Mouse (Mus musculus) midbrain, embryonic 11.5 days (tissue): ENCODE measurements at regions not wholly inside any gene's neighbourhood (a gene's known extent, or its start where the extent isn't known, plus 50 kb on each side); places are given as distances from the start of the nearest gene placed in this dataset.

ENCODE experiments used
- ATAC-seq: fragments of 200-750 bp; cut with Nextera tagmentation; 2 replicates; pipeline ENCODE4 v1.8.0; 2017; ENCODE audit warnings: moderate TSS enrichment, moderate library complexity; ENCODE audit not compliant: low FRiP score
- DNase-seq: peaks from one replicate; pipeline ENCODE4 v3.0.0; 2015; ENCODE audit warnings: low spot score; ENCODE audit errors: missing footprints
- H3K27ac ChIP-seq: fragments of 300-500 bp; sonication (generic); 2 replicates; pipeline ENCODE4 v1.5.1; 2014; ENCODE audit warnings: low read depth, low read length
- H3K27me3 ChIP-seq: fragments of 300-500 bp; sonication (generic); 2 replicates; pipeline ENCODE4 v1.6.1; 2014; ENCODE audit warnings: mild to moderate bottlenecking, low read length, moderate library complexity, mixed read lengths; ENCODE audit not compliant: control insufficient read depth, insufficient read depth
- H3K36me3 ChIP-seq: fragments of 300-500 bp; sonication (generic); 2 replicates; pipeline ENCODE4 v1.6.1; 2014; ENCODE audit warnings: mild to moderate bottlenecking, low read length, moderate library complexity, mixed read lengths; ENCODE audit not compliant: control insufficient read depth, insufficient read depth
- H3K4me1 ChIP-seq: fragments of 300-500 bp; sonication (generic); 2 replicates; pipeline ENCODE4 v1.6.1; 2014; ENCODE audit warnings: low read length; ENCODE audit not compliant: control insufficient read depth, insufficient read depth
- H3K4me2 ChIP-seq: fragments of 300-500 bp; sonication (generic); 2 replicates; pipeline ENCODE4 v1.6.1; 2014; ENCODE audit warnings: mild to moderate bottlenecking, moderate library complexity
- H3K4me3 ChIP-seq: fragments of 300-500 bp; sonication (generic); 2 replicates; pipeline ENCODE4 v1.5.1; 2014; ENCODE audit warnings: low read depth, low read length
- H3K9ac ChIP-seq: fragments of 300-500 bp; sonication (generic); 2 replicates; pipeline ENCODE4 v1.6.1; 2014; ENCODE audit warnings: low read length
- H3K9me3 ChIP-seq: fragments of 300-500 bp; sonication (generic); 2 replicates; pipeline ENCODE4 v1.6.1; 2016; ENCODE audit warnings: low read length; ENCODE audit not compliant: control insufficient read depth
- WGBS: fragments of 180-500 bp; shearing (Covaris S2); extraction: QIAGEN DNeasy Blood & Tissue Kit; methylation state at CpG from one replicate; pipeline ENCODE4 v1.1.7; 2014; 5-methylcytosine and 5-hydroxymethylcytosine counted together

DNA sequence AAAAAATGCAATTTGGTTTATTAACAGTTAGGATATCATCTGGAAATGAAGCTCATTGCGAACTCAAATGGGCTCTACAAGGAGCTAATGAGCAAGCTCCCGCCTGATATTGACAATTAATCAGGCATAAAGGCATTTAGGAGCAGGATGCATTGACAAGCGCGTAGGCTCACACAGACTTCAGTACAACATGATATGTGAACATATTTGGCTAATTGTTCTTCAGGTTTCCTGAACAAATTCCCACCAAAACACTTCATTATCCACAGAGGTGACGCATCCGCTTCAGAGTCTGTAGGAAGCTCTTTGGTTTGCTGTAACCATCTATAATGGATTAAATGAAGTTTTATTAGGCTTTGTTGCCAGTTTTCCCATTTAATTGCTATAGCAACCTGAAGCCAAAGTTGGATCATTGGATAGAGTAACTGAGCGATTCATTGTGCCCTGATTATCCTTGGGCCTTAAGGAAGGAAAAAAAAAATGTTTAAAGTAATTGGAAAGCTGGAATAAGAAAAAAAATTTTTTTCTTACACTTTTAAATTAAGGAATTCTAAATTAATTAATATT lies 759.6 kb upstream of the Pou3f3 start:
- WGBS = 76% methylated on average over 7 of the region's 7 CpGs

DNA sequence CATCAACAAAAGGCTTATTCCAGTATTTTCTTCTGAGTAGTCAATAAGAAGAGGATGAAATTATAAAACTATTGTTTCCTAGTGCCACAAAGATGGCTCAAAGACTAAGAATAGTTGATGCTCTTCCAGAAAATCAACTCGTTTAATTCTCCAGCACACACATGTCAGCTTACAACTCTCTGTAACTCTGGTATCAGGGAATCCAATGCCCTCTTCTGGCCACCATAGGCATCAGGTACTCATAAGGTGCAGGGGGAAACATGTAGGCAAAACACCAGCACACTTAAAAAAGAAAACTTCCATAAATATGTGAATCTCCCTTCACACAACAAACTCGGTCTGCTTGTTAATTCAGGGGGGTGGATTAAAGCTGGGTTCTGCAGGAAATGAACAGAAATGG lies 734.6 kb upstream of the Pou3f3 start:
- H3K4me3 ChIP-seq = no peak overlapping the region
- H3K9ac ChIP-seq = no peak overlapping the region
- no peaks in the 10 kb centered on the region for H3K4me1 ChIP-seq
- no peak overlapping the region for H3K4me2 ChIP-seq
- ATAC-seq (no peak), DNase-seq (no peak)
- 66% methylated on average over 2 of the region's 2 CpGs for WGBS
- no peaks in the 10 kb centered on the region for H3K9me3 ChIP-seq
- no peaks in the 10 kb centered on the region for H3K36me3 ChIP-seq
- H3K27me3 ChIP-seq = no peaks in the 10 kb centered on the region
- H3K27ac ChIP-seq = no peak overlapping the region

More for the DNA sequence above, 759.6 kb upstream of the Pou3f3 start:
- ATAC-seq = no peak
- Histone ChIP-seq H3K27me3 (no peaks in the 10 kb centered on the region), H3K4me2 (no peak overlapping the region), H3K4me3 (no peak overlapping the region), H3K36me3 (no peaks in the 10 kb centered on the region), H3K4me1 (no peaks in the 10 kb centered on the region), H3K27ac (no peak overlapping the region), H3K9ac (no peak overlapping the region), H3K9me3 (no peaks in the 10 kb centered on the region)
- DNase-seq = no peak

DNA sequence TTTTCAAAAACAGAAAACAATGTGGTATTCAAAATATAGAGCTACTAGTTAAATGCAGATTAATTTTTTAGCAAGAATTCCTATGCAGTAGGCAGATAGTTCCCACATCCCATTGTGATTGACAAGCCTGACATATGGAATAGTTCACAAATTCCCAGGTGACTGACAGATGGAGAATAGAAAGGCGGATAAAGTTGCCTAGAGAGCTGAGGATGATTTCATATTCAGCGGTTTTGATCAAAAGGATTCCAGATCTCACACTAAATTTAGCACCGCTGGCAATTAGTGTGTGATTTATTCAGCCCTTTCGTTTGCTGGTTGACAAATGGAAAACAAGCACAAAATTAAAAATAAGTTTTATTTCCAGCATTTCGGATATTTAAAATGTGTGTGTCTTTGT lies 714.0 kb upstream of the Pou3f3 start:
- no peak overlapping the region for H3K4me2 ChIP-seq
- H3K4me3 ChIP-seq = no peak overlapping the region
- H3K27me3 ChIP-seq = no peaks in the 10 kb centered on the region
- H3K27ac ChIP-seq = no peak overlapping the region
- H3K9me3 ChIP-seq = no peaks in the 10 kb centered on the region
- H3K9ac ChIP-seq = no peak overlapping the region
- ATAC-seq = no peak
- no peaks in the 10 kb centered on the region for H3K4me1 ChIP-seq
- no peak for DNase-seq
- 77% methylated on average over 5 of the region's 5 CpGs for WGBS
- no peaks in the 10 kb centered on the region for H3K36me3 ChIP-seq

DNA sequence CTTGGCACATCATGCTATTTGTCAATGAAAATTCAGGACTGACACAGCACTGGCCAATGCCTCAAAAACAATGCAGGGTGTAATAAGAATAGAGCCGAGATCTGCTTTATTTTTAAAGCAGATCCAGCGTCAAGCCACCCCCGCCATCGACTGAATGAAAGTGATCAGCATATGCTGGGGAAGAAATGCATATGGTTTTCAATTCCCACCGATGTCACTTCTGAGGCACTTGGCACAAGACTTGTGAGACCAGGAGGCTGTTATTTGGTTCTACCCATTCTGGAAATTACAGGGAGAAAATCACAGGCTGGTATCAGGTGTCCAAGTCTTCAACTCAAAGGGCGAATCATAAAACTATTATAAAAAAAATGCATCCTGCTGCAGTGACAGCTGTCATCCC lies 689.3 kb upstream of the Pou3f3 start:
- no peak overlapping the region for H3K9ac ChIP-seq
- H3K9me3 ChIP-seq = no peaks in the 10 kb centered on the region
- no peaks in the 10 kb centered on the region for H3K27me3 ChIP-seq
- 90% methylated on average over 6 of the region's 6 CpGs for WGBS
- DNase-seq = no peak
- H3K4me2 ChIP-seq = no peak overlapping the region
- no peak for ATAC-seq
- no peaks in the 10 kb centered on the region for H3K4me1 ChIP-seq
- no peak overlapping the region for H3K27ac ChIP-seq
- H3K36me3 ChIP-seq = no peaks in the 10 kb centered on the region
- no peak overlapping the region for H3K4me3 ChIP-seq

DNA sequence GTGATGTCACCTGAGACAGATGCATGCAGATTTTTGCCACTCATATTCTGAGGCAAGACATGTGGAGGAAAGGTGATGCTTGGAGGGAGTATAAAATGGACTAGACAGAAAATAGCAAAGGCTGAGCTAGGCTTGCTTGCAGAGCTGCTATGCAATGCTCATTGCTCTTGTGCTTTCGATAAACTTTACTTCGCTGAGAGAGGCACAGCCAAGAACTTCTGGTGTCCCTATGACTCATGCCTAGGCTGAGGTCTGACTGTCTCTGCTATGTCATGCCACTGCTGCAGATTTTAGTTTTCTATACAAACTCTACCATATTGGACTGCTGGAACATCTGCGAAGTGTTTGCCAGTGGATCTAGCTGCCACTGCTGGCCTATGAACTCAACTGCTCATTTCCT lies 687.5 kb upstream of the Pou3f3 start:
- Histone ChIP-seq H3K4me1 (no peaks in the 10 kb centered on the region), H3K9ac (no peak overlapping the region), H3K9me3 (no peaks in the 10 kb centered on the region), H3K36me3 (no peaks in the 10 kb centered on the region), H3K4me3 (no peak overlapping the region), H3K4me2 (no peak overlapping the region), H3K27me3 (no peaks in the 10 kb centered on the region), H3K27ac (no peak overlapping the region)
- ATAC-seq = no peak
- 96% methylated on average over 3 of the region's 3 CpGs for WGBS
- no peak for DNase-seq

DNA sequence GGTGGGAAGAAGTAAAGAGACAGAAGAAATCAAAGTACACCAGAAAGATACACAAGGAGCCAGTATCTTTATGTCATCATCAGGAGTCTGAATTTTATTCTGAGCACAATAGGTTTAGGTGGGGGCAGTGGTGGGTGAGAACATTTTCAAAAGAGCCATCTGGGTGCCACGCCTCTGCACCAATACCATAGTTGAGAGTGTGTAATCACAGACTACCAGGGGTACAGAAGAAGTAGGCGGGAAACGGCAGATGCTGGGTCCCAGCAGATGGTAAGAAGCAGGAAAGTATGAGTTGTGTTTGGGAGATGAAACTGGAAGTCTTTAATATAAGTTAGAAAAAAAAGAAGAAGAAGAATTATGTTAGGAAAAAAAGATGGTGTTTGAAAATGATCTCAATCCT lies 682.7 kb upstream of the Pou3f3 start:
- Histone ChIP-seq H3K27me3 (no peaks in the 10 kb centered on the region), H3K9ac (no peak overlapping the region), H3K4me3 (no peak overlapping the region), H3K4me2 (no peak overlapping the region), H3K4me1 (no peaks in the 10 kb centered on the region), H3K9me3 (no peaks in the 10 kb centered on the region), H3K27ac (no peak overlapping the region), H3K36me3 (no peaks in the 10 kb centered on the region)
- no peak for ATAC-seq
- WGBS = 88% methylated on average over 3 of the region's 3 CpGs
- no peak for DNase-seq

DNA sequence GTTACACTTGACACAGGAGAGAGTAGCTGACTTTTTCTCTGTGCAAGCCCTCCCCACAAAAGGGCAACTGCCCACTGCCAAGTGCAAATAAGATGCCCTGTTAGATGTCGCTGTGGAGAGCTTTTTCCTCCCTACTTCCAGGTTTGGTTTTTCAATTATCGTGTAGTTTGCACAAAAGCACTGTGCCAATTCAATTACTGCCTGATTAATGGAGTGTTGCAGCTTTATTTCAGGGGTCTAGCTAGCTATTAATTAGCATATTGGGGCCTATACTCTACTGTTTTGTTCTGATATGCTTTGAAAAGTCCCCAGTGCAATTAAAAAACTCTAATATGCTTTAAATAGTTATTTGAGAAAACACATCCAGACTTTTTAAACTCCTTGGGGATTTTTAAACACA lies 676.6 kb upstream of the Pou3f3 start:
- Histone ChIP-seq H3K9ac (no peak overlapping the region), H3K36me3 (no peaks in the 10 kb centered on the region), H3K4me2 (no peak overlapping the region), H3K27ac (no peak overlapping the region), H3K4me3 (no peak overlapping the region), H3K27me3 (no peaks in the 10 kb centered on the region), H3K9me3 (no peaks in the 10 kb centered on the region; the same call in 1 of the 2 replicates), H3K4me1 (no peaks in the 10 kb centered on the region)
- ATAC-seq (no peak), DNase-seq (no peak)
- WGBS = 78% methylated on average over 2 of the region's 2 CpGs

DNA sequence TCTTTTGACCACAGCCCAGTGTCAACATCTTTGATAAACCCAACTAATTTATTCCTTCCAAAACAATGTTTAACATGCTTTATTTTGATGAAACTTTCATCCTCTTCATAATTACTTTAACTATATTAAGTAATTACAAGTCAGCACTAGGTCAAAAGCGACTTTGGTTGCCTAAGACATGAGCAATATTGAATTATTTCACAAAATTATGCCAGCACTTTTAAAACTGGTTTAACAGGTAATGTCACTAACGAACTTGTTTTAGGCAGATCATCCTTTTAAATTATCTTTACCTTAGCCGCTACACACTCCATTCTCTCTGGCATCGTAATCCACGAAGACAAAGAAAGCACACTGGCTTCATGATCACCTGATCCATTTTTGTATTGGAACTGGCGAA lies 669.8 kb upstream of the Pou3f3 start:
- Histone ChIP-seq H3K9me3 (no peaks in the 10 kb centered on the region; the same call in 1 of the 2 replicates), H3K9ac (no peak overlapping the region), H3K4me3 (no peak overlapping the region), H3K36me3 (no peaks in the 10 kb centered on the region), H3K4me2 (no peak overlapping the region), H3K4me1 (no peaks in the 10 kb centered on the region), H3K27me3 (no peaks in the 10 kb centered on the region), H3K27ac (no peak overlapping the region)
- 87% methylated on average over 6 of the region's 6 CpGs for WGBS
- DNase-seq = no peak
- ATAC-seq = no peak

DNA sequence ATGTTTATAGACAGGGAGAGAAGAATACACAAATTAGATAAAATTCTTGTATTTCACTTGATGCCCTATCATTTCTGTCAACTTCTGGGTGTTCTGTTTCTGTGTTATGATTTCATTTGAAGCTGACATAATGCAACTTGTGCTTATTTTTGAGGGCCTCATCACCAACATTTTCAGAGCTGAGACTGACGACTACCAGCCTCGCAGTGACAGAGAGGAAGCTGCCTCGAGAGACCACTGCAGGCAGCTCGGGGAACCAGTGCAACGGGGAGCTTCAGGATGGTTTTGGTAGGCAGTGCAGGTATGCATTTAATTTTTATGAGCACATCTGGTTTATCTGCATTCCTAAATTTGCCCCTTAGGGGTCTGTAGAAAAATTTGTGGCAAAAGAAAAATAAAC lies 669.1 kb upstream of the Pou3f3 start:
- Histone ChIP-seq H3K4me1 (no peaks in the 10 kb centered on the region), H3K27ac (no peak overlapping the region), H3K9me3 (no peaks in the 10 kb centered on the region; the same call in 1 of the 2 replicates), H3K27me3 (no peaks in the 10 kb centered on the region), H3K9ac (no peak overlapping the region), H3K4me3 (no peak overlapping the region), H3K4me2 (no peak overlapping the region), H3K36me3 (no peaks in the 10 kb centered on the region)
- ATAC-seq (no peak), DNase-seq (no peak)
- WGBS = 71% methylated on average over 5 of the region's 5 CpGs

DNA sequence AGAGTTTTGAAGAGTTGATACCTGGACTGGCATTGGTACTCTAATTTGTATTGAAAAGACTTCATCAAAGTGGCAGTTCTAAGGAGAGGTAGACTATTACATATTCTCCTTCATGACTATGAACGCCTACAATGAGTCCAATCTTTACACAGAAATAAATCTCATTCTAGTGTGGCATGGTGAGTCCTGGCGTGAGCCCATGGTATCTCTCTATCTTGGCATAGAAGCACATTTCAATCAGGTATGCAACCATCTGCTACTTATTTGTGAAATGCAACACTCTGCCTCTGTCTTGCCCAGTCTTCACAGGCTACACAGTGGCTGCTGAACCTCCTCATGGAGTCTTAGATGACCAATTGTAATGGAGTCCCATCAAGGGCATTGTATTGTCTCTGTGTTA lies 661.8 kb upstream of the Pou3f3 start:
- WGBS = 91% methylated on average over 2 of the region's 2 CpGs
- ATAC-seq = no peak

More for the DNA sequence above, 661.8 kb upstream of the Pou3f3 start:
- Histone ChIP-seq H3K36me3 (no peaks in the 10 kb centered on the region), H3K4me3 (no peak overlapping the region), H3K27ac (no peak overlapping the region), H3K4me2 (no peak overlapping the region), H3K27me3 (no peaks in the 10 kb centered on the region), H3K9ac (no peak overlapping the region), H3K4me1 (no peaks in the 10 kb centered on the region), H3K9me3 (no peaks in the 10 kb centered on the region)
- DNase-seq = no peak
